Mouse (Mus musculus) embryonic fibroblast, embryonic 13.5 days (primary cell): ENCODE measurements at regions not wholly inside any gene's neighbourhood (a gene's known extent, or its start where the extent isn't known, plus 50 kb on each side); places are given as distances from the start of the nearest gene placed in this dataset.

Experiments used
- CTCF ChIP-seq: IDR thresholded peaks from 2 replicates; pipeline ENCODE4 v1.5.1; 2011; ENCODE audit warnings: mild to moderate bottlenecking, control low read depth, low read length, moderate library complexity, borderline replicate concordance; ENCODE audit not compliant: insufficient read depth
- POLR2A ChIP-seq: IDR thresholded peaks from 2 replicates; pipeline ENCODE4 v1.6.1; 2011; ENCODE audit warnings: low read depth, mild to moderate bottlenecking, control low read depth, low read length, moderate library complexity

- TF ChIP-seq CTCF (no peak), POLR2A (no peak)
These were observed 358.1 kb downstream of the Etnk1 start for GRCm38 (mm10) chr6:143525092-143525491.
